Mouse (Mus musculus) activated CD4-positive, CD25-positive, alpha-beta regulatory T cell, adult 9 weeks (primary cell): ENCODE measurements around the gene Fastkd5. TPM values are rescaled to one million over a fixed set of nuclear protein-coding genes. Genes with fewer than 3 reads are reported as not detected.

ENCODE experiments used
- polyA plus RNA-seq: library from polyadenylated mRNA; unstranded; fragments of 100-300 nt; shearing (Covaris generic); gene quantifications from one replicate; pipeline ENCODE4 v1.2.1, GENCODE M21; 2017

Fastkd5 gene
- polyA plus RNA-seq, result 19.3 TPM

GRCm38 (mm10) chr2:130629839-130630203, at the start of gene Fastkd5, which contains the start of gene Ubox5:
TSS of gene Fastkd5 (minus strand) at chr2:130630027.
TSS of gene Ubox5 (minus strand) at chr2:130630038.

GRCm38 (mm10) chr2:130667559-130667958, 37.7 kb upstream of the Fastkd5 start, which contains the start of gene Itpa:
TSS of gene Itpa (plus strand) at chr2:130667610.

GRCm38 (mm10) chr2:130664102-130664701, 34.4 kb upstream of the Fastkd5 start, which contains the start of gene Ddrgk1:
TSS of gene Ddrgk1 (minus strand) at chr2:130664659.

GRCm38 (mm10) chr2:130642684-130643369, 13.0 kb upstream of the Fastkd5 start, which contains the start of gene Lzts3:
TSS of gene Lzts3 (minus strand) at chr2:130642803.

GRCm38 (mm10) chr2:130582552-130582951, 47.3 kb downstream of the Fastkd5 start, which contains the start of gene Avp:
TSS of gene Avp (minus strand) at chr2:130582554.

GRCm38 (mm10) chr2:130575873-130576272, 54.0 kb downstream of the Fastkd5 start, which contains the start of gene Oxt:
TSS of gene Oxt (plus strand) at chr2:130576173.

Other genes with a start within 250 kb of the Fastkd5 start
- gene Cpxm1, start 232.5 kb downstream of the Fastkd5 start, polyA plus RNA-seq, result 0.17 TPM
- not detected for gene Gm28372, start 224.8 kb downstream of the Fastkd5 start, polyA plus RNA-seq
- gene 1700020A23Rik, start 224.8 kb downstream of the Fastkd5 start, polyA plus RNA-seq, result not detected
- gene Tmem239, start 223.5 kb downstream of the Fastkd5 start, polyA plus RNA-seq, result not detected
- gene Vps16, start 205.7 kb downstream of the Fastkd5 start, polyA plus RNA-seq, result 253 TPM
- gene Pced1a, start 205.3 kb downstream of the Fastkd5 start, polyA plus RNA-seq, result 23.2 TPM
- gene Ptpra, start 179.7 kb downstream of the Fastkd5 start, polyA plus RNA-seq, result 29.8 TPM
- 41.3 TPM for gene Mrps26, start 66.3 kb downstream of the Fastkd5 start, polyA plus RNA-seq
- gene Oxt, start 53.9 kb downstream of the Fastkd5 start, polyA plus RNA-seq, result not detected
- gene Avp, start 47.5 kb downstream of the Fastkd5 start, polyA plus RNA-seq, result not detected
- gene Ubox5, start within 50 bp of the Fastkd5 start, polyA plus RNA-seq, result 14.1 TPM
- 0.39 TPM for gene Lzts3, start 12.8 kb upstream of the Fastkd5 start, polyA plus RNA-seq
- gene Ddrgk1, start 34.6 kb upstream of the Fastkd5 start, polyA plus RNA-seq, result 146 TPM
- 55.3 TPM for gene Itpa, start 37.6 kb upstream of the Fastkd5 start, polyA plus RNA-seq
- 0.24 TPM for gene Slc4a11, start 67.5 kb upstream of the Fastkd5 start, polyA plus RNA-seq